In the genomic region with DNA sequence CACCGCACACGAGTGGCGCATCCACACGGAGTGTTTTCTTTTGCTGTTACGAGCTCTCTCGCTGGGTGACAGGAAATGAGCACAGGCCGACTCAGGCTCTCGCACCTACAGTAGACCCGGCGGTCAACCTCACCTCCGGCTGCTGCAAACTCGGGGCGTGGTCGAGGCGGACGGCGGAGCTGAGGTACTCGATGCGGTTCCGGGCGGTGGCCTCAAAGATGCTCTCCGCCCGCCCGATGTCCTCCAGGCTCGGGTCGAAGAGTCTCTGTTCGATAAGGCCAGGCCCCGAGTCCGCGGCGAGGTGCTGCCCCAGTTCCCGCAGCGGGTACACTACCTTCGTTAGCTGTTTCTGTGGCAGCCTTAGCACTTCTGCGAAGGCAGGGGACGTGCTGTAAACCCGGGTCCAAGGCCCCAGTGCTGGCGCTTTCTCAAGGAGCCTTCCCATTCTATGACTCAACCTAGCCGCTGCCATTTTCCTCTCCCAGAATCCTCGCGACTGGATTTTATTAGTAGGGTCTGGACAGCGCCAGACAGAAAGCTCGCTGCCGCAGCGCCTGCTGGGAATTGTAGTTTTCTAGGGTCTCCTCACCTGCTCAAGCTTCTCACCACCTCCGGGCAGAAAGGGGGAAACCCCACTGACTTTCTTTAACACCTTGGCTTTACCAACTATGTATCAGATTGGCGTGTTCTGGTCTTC, we compare ENCODE assay signal across 8 mouse cellular contexts. TPM values are rescaled to one million over a fixed set of nuclear protein-coding genes. Genes with fewer than 3 reads are reported as not detected.
DNase-seq lines count a peak whose midpoint lies in the region; ATAC-seq and TF ChIP-seq lines count a peak whose summit lies in the region.

A gene (minus strand): TSS at position 498 of the 697 bp plus-strand sequence.

- WGBS in forebrain, embryonic 15.5 days = under 1% methylated on average over 47 of the region's 47 CpGs
- under 1% methylated on average over 47 of the region's 47 CpGs for WGBS in lung, adult 2 months

- H3K9me3 ChIP-seq in forebrain, embryonic 15.5 days = no peaks in the 10 kb centered on the region

- H3K27me3 ChIP-seq in forebrain, embryonic 15.5 days = no peaks in the 10 kb centered on the region

- peaks cover 7% of the 10 kb centered on the region; the same call in 1 of the 2 replicates for H3K36me3 ChIP-seq in forebrain, embryonic 15.5 days

- intact Hi-C loops in heart, postnatal 25 days (cut with DNase I) = no loop called here

- DNase-seq in ES-CJ7 (ENCODE audit: low read depth, low spot score) = peak; percentile 88
- peak; percentile 85 for DNase-seq in cerebellum, adult 11 months
- peak; percentile 69 for DNase-seq in heart, postnatal 25 days (ENCODE audit: low spot score)
- peak; percentile 83 to 94 for DNase-seq in layer of hippocampus, adult 18-20 months (ENCODE audit: low spot score in 2 of 2)
- DNase-seq in lung, adult 2 months = peak; percentile 84
- DNase-seq in thymus, adult 18-20 months = peak; percentile 65 to 73

- H3K4me2 ChIP-seq in forebrain, embryonic 15.5 days (replicated peaks) = peak within 1 kb of the TSS; percentile 86

- H3K27ac ChIP-seq in forebrain, embryonic 15.5 days (replicated peaks) = peak within 1 kb of the TSS; percentile 98

- TF ChIP-seq CTCF in lung, adult 2 months (IDR thresholded peaks at IDR 0.05; ENCODE audit: insufficient read depth, low read length) = no peak

- H3K9ac ChIP-seq in forebrain, embryonic 15.5 days (replicated peaks) = peak within 1 kb of the TSS; percentile 97

- peak within 1 kb of the TSS; percentile 95 for H3K4me3 ChIP-seq in forebrain, embryonic 15.5 days
- H3K4me3 ChIP-seq in lung, adult 2 months (replicated peaks; ENCODE audit: extremely low read depth, low read depth, low read length) = peak within 1 kb of the TSS; percentile 97

- H3K4me1 ChIP-seq in forebrain, embryonic 15.5 days = peaks cover 18% of the 10 kb centered on the region
- H3K4me1 ChIP-seq in lung, adult 2 months (ENCODE audit: control insufficient read depth, insufficient read depth, low read length) = peaks cover 2% of the 10 kb centered on the region

- peak; percentile 47; the same call in 1 of the 2 replicates for TF ChIP-seq POLR2A in lung, adult 2 months (IDR thresholded peaks at IDR 0.05; ENCODE audit: borderline replicate concordance, extremely low read depth, low read depth, low read length)

- peak; percentile 96 for ATAC-seq in forebrain, embryonic 15.5 days (replicated peaks)
- ATAC-seq in neutrophil, adult 5-6 weeks (ENCODE audit: extremely low read depth, insufficient number of reproducible peaks, low FRiP score, poor library complexity, severe bottlenecking) = peak; percentile 89

RNA-seq across cellular contexts. Expression of the gene that starts here (rescaled TPM):
- 33.5 and 38.1 TPM in 2 replicates for polyA plus RNA-seq in forebrain, embryonic 15.5 days (2015; fragmentation: Nextera tagmentation; extraction: Ambion mirVana)
- 10 to 100 TPM in 1 of 2 experiments, 1 to 10 TPM in 1; 9.8 to 13.0 TPM for total RNA-seq in heart, postnatal 25 days (2021)
- total RNA-seq in layer of hippocampus, adult 18-20 months (2021) = 10 to 100 TPM; 23.3 to 25.9 TPM
- 4.2 and 6.5 TPM in 2 replicates for polyA plus RNA-seq in lung, adult 2 months (2012; rRNA removed)
- total RNA-seq in neutrophil, adult 5-6 weeks (2017) = 4.5 and 9.3 TPM in 2 replicates

Comparison
In these comparisons a context has a peak if more than half of its experiments do, and no peak if none do; other contexts are left out.
1. Peak in every context shown above with its lines: DNase-seq, ATAC-seq, H3K4me3 ChIP-seq and H3K27ac ChIP-seq.